Mouse (Mus musculus): ENCODE data around the gene Gm1604a. TPM values are rescaled to one million over a fixed set of nuclear protein-coding genes. Genes with fewer than 3 reads are reported as not detected.
A peak's percentile ranks its signal among the peaks of the same experiment; 100 is the strongest.
"Not testable (repeated sequence)": the region's sequence is repeated elsewhere in the genome, so short reads cannot be mapped to it uniquely, and the experiment has no call there.

Gm1604a gene
- polyA plus RNA-seq, 1 experiment from 2014 or later, result not detected

DNA sequence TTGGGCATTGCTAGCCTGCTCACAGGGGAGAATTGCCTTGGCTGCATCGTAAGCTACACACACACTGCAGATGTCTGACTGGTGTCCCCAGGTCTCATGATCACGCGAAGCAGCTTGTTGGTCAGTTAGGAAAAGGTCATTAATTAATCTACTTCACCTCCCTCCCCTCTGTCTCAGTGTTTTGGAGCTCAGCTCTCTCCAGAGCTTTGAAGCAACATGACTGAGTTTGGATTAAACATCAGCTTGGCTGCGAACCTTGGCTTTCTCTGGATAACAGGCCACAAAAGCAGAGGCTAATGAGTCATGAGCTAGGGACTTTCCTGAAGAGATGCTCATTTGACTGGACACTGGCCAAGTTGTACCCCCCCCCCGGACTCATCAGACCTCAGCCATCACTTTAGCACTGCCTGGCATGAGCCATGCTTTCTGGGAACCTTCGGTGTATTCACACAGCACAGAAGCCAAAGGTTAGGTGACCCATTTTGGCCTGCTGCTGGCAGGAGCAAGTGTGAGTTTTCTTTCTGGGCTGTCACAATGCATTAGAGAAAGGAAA, 5.3 kb downstream of the Gm1604a start:
- ATAC-seq (ENCODE audit: insufficient number of reproducible peaks, insufficient read depth, low FRiP score, low read depth), result not testable (repeated sequence)
- 69% methylated on average over 3 of the region's 6 CpGs for WGBS

DNA sequence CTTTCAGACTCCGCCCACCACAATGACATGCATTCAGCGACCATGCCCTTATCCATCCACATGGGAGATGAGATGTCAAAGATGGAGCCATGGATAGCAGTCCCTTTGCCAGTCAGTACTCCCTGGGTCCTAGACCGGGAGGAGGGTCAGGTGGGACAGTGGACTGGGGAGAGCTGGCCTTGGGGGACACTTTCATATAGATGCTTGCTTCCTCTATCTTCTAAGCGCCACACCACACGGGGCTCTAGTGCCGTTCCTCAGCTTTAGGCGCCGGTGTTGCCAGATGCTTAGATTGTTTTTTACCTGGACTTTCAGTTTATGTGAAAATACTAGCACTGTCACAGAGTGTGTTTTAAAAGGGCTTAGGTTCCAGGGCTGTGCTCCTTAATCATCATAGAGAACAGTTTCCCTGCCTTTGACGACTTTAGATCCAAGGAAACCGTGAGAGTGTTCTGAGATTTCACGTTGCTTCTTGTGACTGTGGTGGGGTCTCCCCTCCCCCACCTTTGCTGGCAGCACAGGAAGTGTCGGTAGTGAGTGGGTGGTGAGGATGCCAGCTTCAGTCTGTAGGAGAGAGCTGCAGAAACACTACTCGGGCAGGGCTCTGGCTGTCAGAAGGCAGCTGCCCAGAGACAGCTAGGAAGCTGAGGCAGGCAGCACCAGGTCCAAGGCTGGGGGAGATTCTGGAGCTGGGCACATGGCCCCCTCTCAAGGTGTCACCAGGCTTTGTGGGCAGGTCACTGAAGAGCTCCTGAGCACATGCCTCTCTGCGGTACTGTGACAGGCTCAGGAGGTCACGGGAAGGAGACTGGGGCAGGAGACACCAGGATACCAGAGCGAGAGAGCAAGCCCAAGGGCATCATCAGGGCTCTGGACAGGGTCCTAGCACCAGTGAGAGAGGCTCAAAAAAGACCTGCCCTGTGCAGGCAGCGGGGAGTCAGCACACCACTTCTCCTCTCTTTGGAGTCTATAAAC, 8.1 kb downstream of the Gm1604a start:
- H3K27ac ChIP-seq (ENCODE audit: low read length); H3K36me3 ChIP-seq (ENCODE audit: control insufficient read depth, insufficient read depth, low read length); H3K4me1 ChIP-seq (ENCODE audit: control insufficient read depth, insufficient read depth, low read length); H3K4me3 ChIP-seq (ENCODE audit: low read depth, low read length); H3K4me2 ChIP-seq (replicated peaks; ENCODE audit: low read depth, low read length); H3K9me3 ChIP-seq (ENCODE audit: control insufficient read depth, low read depth, low read length); H3K9ac ChIP-seq (replicated peaks; ENCODE audit: low read depth, low read length); ATAC-seq (ENCODE audit: insufficient number of reproducible peaks, insufficient read depth, low FRiP score, low read depth); H3K27me3 ChIP-seq (ENCODE audit: control insufficient read depth, insufficient read depth, low read length): not testable (repeated sequence)
- 57% methylated on average over 3 of the region's 17 CpGs for WGBS

More for the DNA sequence above, 5.3 kb downstream of the Gm1604a start:
- H3K27ac ChIP-seq (ENCODE audit: low read length); H3K9ac ChIP-seq (replicated peaks; ENCODE audit: low read depth, low read length); H3K36me3 ChIP-seq (ENCODE audit: control insufficient read depth, insufficient read depth, low read length); H3K4me2 ChIP-seq (replicated peaks; ENCODE audit: low read depth, low read length); H3K4me1 ChIP-seq (ENCODE audit: control insufficient read depth, insufficient read depth, low read length); H3K9me3 ChIP-seq (ENCODE audit: control insufficient read depth, low read depth, low read length); H3K4me3 ChIP-seq (ENCODE audit: low read depth, low read length); H3K27me3 ChIP-seq (ENCODE audit: control insufficient read depth, insufficient read depth, low read length): not testable (repeated sequence)

DNA sequence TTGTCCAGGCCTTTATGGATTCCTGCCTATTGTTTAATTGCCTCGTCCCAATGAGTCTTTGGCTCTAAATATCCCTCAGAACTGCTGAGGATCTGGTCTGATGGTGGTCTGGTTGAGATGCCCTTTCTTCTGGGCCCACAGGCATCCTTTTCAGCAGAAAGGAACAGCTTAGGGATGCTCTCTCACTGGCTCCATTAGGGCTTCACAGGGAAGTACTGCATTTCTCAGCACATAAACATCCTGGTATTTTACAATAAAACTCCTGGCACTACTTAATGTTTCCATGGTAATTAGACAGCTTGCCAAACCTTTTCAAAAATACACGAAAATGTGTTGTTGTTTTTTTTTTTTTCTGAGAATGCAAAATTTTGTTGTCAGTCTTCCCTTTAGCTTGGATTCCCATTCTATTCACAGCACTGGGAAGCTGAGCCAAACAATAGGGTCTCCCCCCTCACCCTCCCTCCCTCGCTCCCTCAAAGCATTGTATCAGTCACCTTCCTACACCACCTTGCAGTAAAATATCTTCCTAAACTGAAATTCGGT, 43.7 kb downstream of the Gm1604a start:
- H3K4me1 ChIP-seq (ENCODE audit: control insufficient read depth, insufficient read depth, low read length); H3K4me2 ChIP-seq (replicated peaks; ENCODE audit: low read depth, low read length); H3K4me3 ChIP-seq (ENCODE audit: low read depth, low read length); H3K9me3 ChIP-seq (ENCODE audit: control insufficient read depth, low read depth, low read length); ATAC-seq (ENCODE audit: insufficient number of reproducible peaks, insufficient read depth, low FRiP score, low read depth); H3K36me3 ChIP-seq (ENCODE audit: control insufficient read depth, insufficient read depth, low read length); H3K9ac ChIP-seq (replicated peaks; ENCODE audit: low read depth, low read length); H3K27ac ChIP-seq (ENCODE audit: low read length); H3K27me3 ChIP-seq (ENCODE audit: control insufficient read depth, insufficient read depth, low read length): not testable (repeated sequence)
- 75% methylated on average over 2 of the region's 4 CpGs for WGBS

GRCm38 (mm10) chr17:7069561-7070240, 44.3 kb downstream of the Gm1604a start:
- H3K9me3 ChIP-seq (ENCODE audit: control insufficient read depth, low read depth, low read length); ATAC-seq (ENCODE audit: insufficient number of reproducible peaks, insufficient read depth, low FRiP score, low read depth); H3K36me3 ChIP-seq (ENCODE audit: control insufficient read depth, insufficient read depth, low read length); H3K4me3 ChIP-seq (ENCODE audit: low read depth, low read length); H3K27ac ChIP-seq (ENCODE audit: low read length); H3K27me3 ChIP-seq (ENCODE audit: control insufficient read depth, insufficient read depth, low read length); H3K4me2 ChIP-seq (replicated peaks; ENCODE audit: low read depth, low read length); H3K9ac ChIP-seq (replicated peaks; ENCODE audit: low read depth, low read length); H3K4me1 ChIP-seq (ENCODE audit: control insufficient read depth, insufficient read depth, low read length): not testable (repeated sequence)
- 77% methylated on average over 5 of the region's 7 CpGs for WGBS

DNA sequence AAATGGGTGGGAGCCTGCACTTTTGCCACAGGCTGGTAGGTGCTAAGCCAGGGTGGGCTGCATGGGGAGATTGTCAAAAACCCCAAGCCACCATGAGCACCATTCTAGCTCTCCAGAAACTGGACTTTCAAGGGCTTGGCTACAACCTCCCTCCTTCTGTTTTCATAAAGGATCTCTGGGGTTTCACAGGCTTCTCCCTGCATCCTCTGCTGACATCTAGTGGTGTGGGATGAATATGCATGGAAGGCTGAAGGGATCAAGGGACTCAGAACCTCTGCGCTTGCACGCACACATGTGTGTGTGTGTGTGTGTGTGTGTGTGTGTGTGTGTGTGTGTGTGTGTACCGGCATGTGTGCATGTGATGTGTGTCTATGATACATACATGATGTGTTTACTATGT, 49.1 kb downstream of the Gm1604a start:
- not testable (repeated sequence) for H3K36me3 ChIP-seq (ENCODE audit: control insufficient read depth, insufficient read depth, low read length); H3K4me3 ChIP-seq (ENCODE audit: low read depth, low read length); H3K9me3 ChIP-seq (ENCODE audit: control insufficient read depth, low read depth, low read length); H3K4me1 ChIP-seq (ENCODE audit: control insufficient read depth, insufficient read depth, low read length); H3K4me2 ChIP-seq (replicated peaks; ENCODE audit: low read depth, low read length); H3K27ac ChIP-seq (ENCODE audit: low read length); H3K9ac ChIP-seq (replicated peaks; ENCODE audit: low read depth, low read length); H3K27me3 ChIP-seq (ENCODE audit: control insufficient read depth, insufficient read depth, low read length)
- whole genome bisulfite sequencing, result 35% methylated on average over 3 of the region's 3 CpGs
- peak; percentile 46; the same call in 1 of the 2 replicates for ATAC-seq (ENCODE audit: insufficient number of reproducible peaks, insufficient read depth, low FRiP score, low read depth)

GRCm38 (mm10) chr17:7075519-7075918, 50.2 kb downstream of the Gm1604a start:
- H3K27me3 ChIP-seq (ENCODE audit: control insufficient read depth, insufficient read depth, low read length); ATAC-seq (ENCODE audit: insufficient number of reproducible peaks, insufficient read depth, low FRiP score, low read depth); H3K4me2 ChIP-seq (replicated peaks; ENCODE audit: low read depth, low read length); H3K36me3 ChIP-seq (ENCODE audit: control insufficient read depth, insufficient read depth, low read length); H3K27ac ChIP-seq (ENCODE audit: low read length); H3K4me1 ChIP-seq (ENCODE audit: control insufficient read depth, insufficient read depth, low read length); H3K9me3 ChIP-seq (ENCODE audit: control insufficient read depth, low read depth, low read length); H3K4me3 ChIP-seq (ENCODE audit: low read depth, low read length); H3K9ac ChIP-seq (replicated peaks; ENCODE audit: low read depth, low read length): not testable (repeated sequence)
- WGBS, result 82% methylated on average over 5 of the region's 6 CpGs

DNA sequence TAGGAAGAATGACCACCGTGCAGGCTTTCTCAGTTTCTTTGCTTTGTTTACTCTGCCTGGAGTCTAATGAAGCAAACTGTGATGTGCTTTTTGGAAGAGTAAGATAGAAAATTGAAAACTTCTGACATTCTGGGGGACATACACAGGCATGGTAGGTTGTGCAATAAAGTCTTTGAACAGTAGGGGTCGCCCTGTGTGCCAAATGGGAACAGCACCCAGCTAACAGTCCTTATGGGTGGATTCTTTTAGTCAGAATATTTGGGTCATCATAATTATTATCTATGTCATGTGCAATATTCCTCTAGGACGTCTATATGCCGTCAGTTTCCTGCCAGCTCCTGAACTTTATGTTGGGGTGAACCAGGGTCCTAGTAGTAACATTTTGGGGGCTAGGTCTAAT, 54.2 kb downstream of the Gm1604a start:
- not testable (repeated sequence) for H3K9ac ChIP-seq (replicated peaks; ENCODE audit: low read depth, low read length)
- WGBS, result 0% methylated on average over 1 of the region's 4 CpGs

DNA sequence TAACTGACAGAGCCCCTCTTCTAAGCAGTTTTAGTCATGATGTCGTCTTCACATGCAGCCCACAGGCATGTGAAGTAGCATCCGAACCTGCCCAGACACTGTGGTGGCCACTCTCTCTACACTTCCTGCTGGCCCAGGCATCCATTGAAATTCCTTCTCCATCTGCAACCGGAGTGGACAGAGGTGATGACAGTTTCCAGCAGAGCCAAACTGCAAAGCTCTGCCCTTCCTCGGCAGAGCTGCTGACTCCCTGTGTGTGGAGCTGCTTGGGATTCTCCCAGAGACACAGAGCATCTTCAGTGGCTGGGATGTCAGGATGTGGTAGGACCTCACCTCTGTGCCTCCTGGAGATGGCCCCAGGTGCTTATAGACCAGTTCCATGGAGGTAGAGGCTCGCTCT, 59.2 kb downstream of the Gm1604a start:
- not testable (repeated sequence) for H3K4me3 ChIP-seq (ENCODE audit: low read depth, low read length); H3K4me2 ChIP-seq (replicated peaks; ENCODE audit: low read depth, low read length); H3K9me3 ChIP-seq (ENCODE audit: control insufficient read depth, low read depth, low read length); H3K27ac ChIP-seq (ENCODE audit: low read length); H3K36me3 ChIP-seq (ENCODE audit: control insufficient read depth, insufficient read depth, low read length); ATAC-seq (ENCODE audit: insufficient number of reproducible peaks, insufficient read depth, low FRiP score, low read depth); H3K9ac ChIP-seq (replicated peaks; ENCODE audit: low read depth, low read length); H3K27me3 ChIP-seq (ENCODE audit: control insufficient read depth, insufficient read depth, low read length); H3K4me1 ChIP-seq (ENCODE audit: control insufficient read depth, insufficient read depth, low read length)
- no CpG with 5 or more reads among the region's 5 CpGs for WGBS

More for the DNA sequence above, 54.2 kb downstream of the Gm1604a start:
- H3K36me3 ChIP-seq (ENCODE audit: control insufficient read depth, insufficient read depth, low read length); H3K4me1 ChIP-seq (ENCODE audit: control insufficient read depth, insufficient read depth, low read length); H3K27me3 ChIP-seq (ENCODE audit: control insufficient read depth, insufficient read depth, low read length); H3K9me3 ChIP-seq (ENCODE audit: control insufficient read depth, low read depth, low read length); ATAC-seq (ENCODE audit: insufficient number of reproducible peaks, insufficient read depth, low FRiP score, low read depth); H3K4me3 ChIP-seq (ENCODE audit: low read depth, low read length); H3K27ac ChIP-seq (ENCODE audit: low read length); H3K4me2 ChIP-seq (replicated peaks; ENCODE audit: low read depth, low read length): not testable (repeated sequence)
